16 mouse cellular contexts compared by ENCODE assay signal in genomic region chr12:91815552-91815951, GRCm38 (mm10). TPM values are rescaled to one million over a fixed set of nuclear protein-coding genes. Genes with fewer than 3 reads are reported as not detected.
A peak's percentile ranks its signal among the peaks of the same experiment; 100 is the strongest.
DNase-seq lines count a peak whose midpoint lies in the region; ATAC-seq and TF ChIP-seq lines count a peak whose summit lies in the region.
"Had no signal": no experiment of that assay in that cellular context is flagged by ENCODE, and none has a peak within 500 bp of the region (broad histone marks: within the 10 kb centered on the region; RNA-seq: fewer than 3 reads in every experiment).

No protein-coding gene starts in this region.

- no peak overlapping the region for H3K9ac ChIP-seq in forebrain, embryonic 11.5 days (ENCODE audit: low read length)
- no peak overlapping the region for H3K9ac ChIP-seq in forebrain, postnatal 0 days
- H3K9ac ChIP-seq in limb, embryonic 12.5 days (replicated peaks): no peak overlapping the region
- H3K9ac ChIP-seq in midbrain, embryonic 13.5 days (replicated peaks): no peak overlapping the region
- H3K9ac ChIP-seq: embryonic facial prominence, embryonic 13.5 days; heart, embryonic 12.5 days; heart, embryonic 15.5 days; hindbrain, embryonic 14.5 days had no signal

- no peak for DNase-seq in forebrain, embryonic 11.5 days (ENCODE audit: low spot score)
- DNase-seq in forebrain, postnatal 0 days: no peak
- DNase-seq in limb, embryonic 10.5 days (ENCODE audit: low spot score): no peak
- DNase-seq in midbrain, embryonic 10.5 days (ENCODE audit: low spot score): no peak
- DNase-seq in urinary bladder, adult 2 months (ENCODE audit: low spot score): no peak
- DNase-seq: adrenal gland, adult 8-10 months had no signal

- H3K27me3 ChIP-seq in forebrain, embryonic 11.5 days (ENCODE audit: control insufficient read depth, insufficient read depth, low read length): no peaks in the 10 kb centered on the region
- no peaks in the 10 kb centered on the region for H3K27me3 ChIP-seq in forebrain, postnatal 0 days (ENCODE audit: insufficient read depth, low read length)
- no peaks in the 10 kb centered on the region for H3K27me3 ChIP-seq in limb, embryonic 12.5 days
- no peaks in the 10 kb centered on the region for H3K27me3 ChIP-seq in limb, embryonic 10.5 days (ENCODE audit: low read depth, poor library complexity, severe bottlenecking)
- H3K27me3 ChIP-seq in midbrain, embryonic 13.5 days: no peaks in the 10 kb centered on the region
- no peaks in the 10 kb centered on the region for H3K27me3 ChIP-seq in midbrain, embryonic 10.5 days (ENCODE audit: low read depth, poor library complexity, severe bottlenecking)
- H3K27me3 ChIP-seq: embryonic facial prominence, embryonic 13.5 days; heart, embryonic 12.5 days; heart, embryonic 15.5 days had no signal

- no peaks in the 10 kb centered on the region for H3K9me3 ChIP-seq in forebrain, embryonic 11.5 days (ENCODE audit: control insufficient read depth, low read length)
- H3K9me3 ChIP-seq in forebrain, postnatal 0 days (ENCODE audit: low read length): no peaks in the 10 kb centered on the region
- H3K9me3 ChIP-seq in limb, embryonic 12.5 days: no peaks in the 10 kb centered on the region
- H3K9me3 ChIP-seq in limb, embryonic 10.5 days (replicated peaks): no peaks in the 10 kb centered on the region
- H3K9me3 ChIP-seq in midbrain, embryonic 13.5 days: no peaks in the 10 kb centered on the region
- no peaks in the 10 kb centered on the region for H3K9me3 ChIP-seq in midbrain, embryonic 10.5 days (replicated peaks)
- H3K9me3 ChIP-seq: embryonic facial prominence, embryonic 10.5 days; embryonic facial prominence, embryonic 13.5 days; forebrain, embryonic 10.5 days; heart, embryonic 12.5 days; heart, embryonic 15.5 days had no signal

- no peaks in the 10 kb centered on the region for H3K4me1 ChIP-seq in forebrain, embryonic 11.5 days (replicated peaks; ENCODE audit: control insufficient read depth, insufficient read depth, low read length)
- H3K4me1 ChIP-seq in forebrain, postnatal 0 days (ENCODE audit: insufficient read depth): no peaks in the 10 kb centered on the region
- no peaks in the 10 kb centered on the region for H3K4me1 ChIP-seq in limb, embryonic 12.5 days (replicated peaks)
- no peaks in the 10 kb centered on the region for H3K4me1 ChIP-seq in limb, embryonic 10.5 days
- H3K4me1 ChIP-seq in midbrain, embryonic 13.5 days (replicated peaks): no peaks in the 10 kb centered on the region
- no peaks in the 10 kb centered on the region for H3K4me1 ChIP-seq in midbrain, embryonic 10.5 days
- H3K4me1 ChIP-seq: embryonic facial prominence, embryonic 10.5 days; embryonic facial prominence, embryonic 13.5 days; forebrain, embryonic 10.5 days; heart, embryonic 12.5 days; heart, embryonic 15.5 days had no signal

- TF ChIP-seq CTCF in forebrain, postnatal 0 days (IDR thresholded peaks at IDR 0.05; ENCODE audit: low read depth): no peak

- H3K4me3 ChIP-seq in forebrain, embryonic 11.5 days (ENCODE audit: low read depth, low read length): no peak overlapping the region
- H3K4me3 ChIP-seq in forebrain, postnatal 0 days (ENCODE audit: low read depth, low read length): no peak overlapping the region
- no peak overlapping the region for H3K4me3 ChIP-seq in limb, embryonic 12.5 days (replicated peaks)
- H3K4me3 ChIP-seq in limb, embryonic 10.5 days: no peak overlapping the region
- no peak overlapping the region for H3K4me3 ChIP-seq in midbrain, embryonic 13.5 days (replicated peaks)
- H3K4me3 ChIP-seq in midbrain, embryonic 10.5 days: no peak overlapping the region
- H3K4me3 ChIP-seq: embryonic facial prominence, embryonic 10.5 days; embryonic facial prominence, embryonic 13.5 days; forebrain, embryonic 10.5 days; gastrocnemius, adult 2 months; heart, embryonic 12.5 days; heart, embryonic 15.5 days had no signal

- H3K27ac ChIP-seq in forebrain, embryonic 11.5 days (ENCODE audit: low read depth, low read length): no peak overlapping the region
- no peak overlapping the region for H3K27ac ChIP-seq in forebrain, postnatal 0 days (ENCODE audit: low read depth, low read length)
- no peak overlapping the region for H3K27ac ChIP-seq in limb, embryonic 12.5 days
- no peak overlapping the region for H3K27ac ChIP-seq in limb, embryonic 10.5 days
- H3K27ac ChIP-seq in midbrain, embryonic 13.5 days: no peak overlapping the region
- no peak overlapping the region; the same call in 1 of the 2 replicates for H3K27ac ChIP-seq in midbrain, embryonic 10.5 days (replicated peaks)
- H3K27ac ChIP-seq: embryonic facial prominence, embryonic 10.5 days; embryonic facial prominence, embryonic 13.5 days; forebrain, embryonic 10.5 days; gastrocnemius, adult 2 months; heart, embryonic 15.5 days; hindbrain, embryonic 14.5 days; hindbrain, postnatal 0 days had no signal

- 0 out of 2 replicates have a peak, but pooled peaks have one; percentile 40 for ATAC-seq in forebrain, embryonic 11.5 days (replicated peaks; ENCODE audit: low FRiP score)
- ATAC-seq in forebrain, postnatal 0 days: no peak
- ATAC-seq in limb, embryonic 12.5 days (ENCODE audit: insufficient number of reproducible peaks, insufficient read depth, low FRiP score, low TSS enrichment, low read depth): 0 out of 2 replicates have a peak, but pooled peaks have one; percentile 23
- ATAC-seq in midbrain, embryonic 13.5 days: peak; percentile 62; the same call in 1 of the 2 replicates

- 93% methylated on average over 11 of the region's 11 CpGs for WGBS in forebrain, embryonic 11.5 days
- 96% methylated on average over 11 of the region's 11 CpGs for WGBS in forebrain, postnatal 0 days
- WGBS in limb, embryonic 12.5 days: 94% methylated on average over 11 of the region's 11 CpGs
- 96% methylated on average over 11 of the region's 11 CpGs for WGBS in limb, embryonic 10.5 days
- WGBS in midbrain, embryonic 13.5 days: 94% methylated on average over 11 of the region's 11 CpGs
- 96% methylated on average over 11 of the region's 11 CpGs for WGBS in midbrain, embryonic 10.5 days

- no peak overlapping the region for H3K4me2 ChIP-seq in forebrain, embryonic 11.5 days (ENCODE audit: low read depth, low read length, severe bottlenecking)
- no peak overlapping the region for H3K4me2 ChIP-seq in forebrain, postnatal 0 days (ENCODE audit: low read depth)
- no peak overlapping the region for H3K4me2 ChIP-seq in limb, embryonic 12.5 days
- no peak overlapping the region for H3K4me2 ChIP-seq in midbrain, embryonic 13.5 days (replicated peaks)
- H3K4me2 ChIP-seq: embryonic facial prominence, embryonic 13.5 days; heart, embryonic 12.5 days; heart, embryonic 15.5 days; hindbrain, embryonic 14.5 days had no signal

- peaks cover 14% of the 10 kb centered on the region; the same call in 1 of the 2 replicates for H3K36me3 ChIP-seq in forebrain, embryonic 11.5 days (ENCODE audit: control insufficient read depth, insufficient read depth, low read length)
- peaks cover 74% of the 10 kb centered on the region for H3K36me3 ChIP-seq in forebrain, postnatal 0 days (ENCODE audit: insufficient read depth)
- H3K36me3 ChIP-seq in limb, embryonic 12.5 days: peaks cover 78% of the 10 kb centered on the region
- peaks cover 78% of the 10 kb centered on the region for H3K36me3 ChIP-seq in limb, embryonic 10.5 days
- H3K36me3 ChIP-seq in midbrain, embryonic 13.5 days: peaks cover 81% of the 10 kb centered on the region
- H3K36me3 ChIP-seq in midbrain, embryonic 10.5 days: peaks cover 81% of the 10 kb centered on the region

RNA-seq across cellular contexts. Expression of gene Ston2, which starts 27.4 kb away (rescaled TPM):
- polyA plus RNA-seq in forebrain, embryonic 11.5 days (2014; fragmentation: Nextera tagmentation; extraction: Ambion mirVana): 13.7 and 16.5 TPM in 2 replicates
- 7.1 and 8.8 TPM in 2 replicates for total RNA-seq in forebrain, postnatal 0 days (2014; rRNA removed)
- polyA plus RNA-seq in forebrain, postnatal 0 days (2015; fragmentation: Nextera tagmentation; extraction: Ambion mirVana): 3.6 and 7.7 TPM in 2 replicates
- 4.9 and 6.9 TPM in 2 replicates for polyA plus RNA-seq in limb, embryonic 12.5 days (2016; fragmentation: Nextera tagmentation; extraction: Ambion mirVana)
- 4.7 and 5.5 TPM in 2 replicates for polyA plus RNA-seq in limb, embryonic 10.5 days (2016; fragmentation: Nextera tagmentation; extraction: Ambion mirVana)
- polyA plus RNA-seq in midbrain, embryonic 13.5 days (2015; fragmentation: Nextera tagmentation; extraction: Ambion mirVana): 3.8 and 7.4 TPM in 2 replicates
- polyA plus RNA-seq in midbrain, embryonic 10.5 days (2016; fragmentation: Nextera tagmentation; extraction: Ambion mirVana): 9.4 and 9.9 TPM in 2 replicates
- polyA plus RNA-seq in urinary bladder, adult 2 months (2012; rRNA removed): 9.3 and 10.5 TPM in 2 replicates

RNA-seq across cellular contexts. Expression of gene Sel1l, which starts 33.4 kb away (rescaled TPM):
- polyA plus RNA-seq in forebrain, embryonic 11.5 days (2014; fragmentation: Nextera tagmentation; extraction: Ambion mirVana): 83.9 and 88.1 TPM in 2 replicates
- 65.2 and 73.4 TPM in 2 replicates for total RNA-seq in forebrain, postnatal 0 days (2014; rRNA removed)
- polyA plus RNA-seq in forebrain, postnatal 0 days (2015; fragmentation: Nextera tagmentation; extraction: Ambion mirVana): 59.4 and 95.9 TPM in 2 replicates
- 79.9 and 86.3 TPM in 2 replicates for polyA plus RNA-seq in limb, embryonic 12.5 days (2016; fragmentation: Nextera tagmentation; extraction: Ambion mirVana)
- polyA plus RNA-seq in limb, embryonic 10.5 days (2016; fragmentation: Nextera tagmentation; extraction: Ambion mirVana): 50.2 and 61.9 TPM in 2 replicates
- 102 and 105 TPM in 2 replicates for polyA plus RNA-seq in midbrain, embryonic 13.5 days (2015; fragmentation: Nextera tagmentation; extraction: Ambion mirVana)
- polyA plus RNA-seq in midbrain, embryonic 10.5 days (2016; fragmentation: Nextera tagmentation; extraction: Ambion mirVana): 63.2 and 64.6 TPM in 2 replicates
- polyA plus RNA-seq in urinary bladder, adult 2 months (2012; rRNA removed): 48.7 and 54.8 TPM in 2 replicates
